Mouse (Mus musculus) heart, adult 2 months (tissue): ENCODE measurements around the gene Calm3.

Experiments
- CTCF ChIP-seq: fragments of 200-600 bp; IDR thresholded peaks from 2 replicates; pipeline ENCODE4 v1.8.1; 2022; ENCODE audit warnings: antibody characterized with exemption, mild to moderate bottlenecking, moderate library complexity
- EP300 ChIP-seq: fragments of 200-500 bp; IDR thresholded peaks from 2 replicates; pipeline ENCODE4 v1.6.1; 2011; ENCODE audit warnings: low read depth, low read length, control low read depth; ENCODE audit not compliant: insufficient read depth
- POLR2A ChIP-seq: fragments of 200-500 bp; IDR thresholded peaks from 2 replicates; pipeline ENCODE4 v1.6.1; 2011; ENCODE audit warnings: mild to moderate bottlenecking, low read depth, low read length, control low read depth; ENCODE audit not compliant: insufficient read depth

DNA sequence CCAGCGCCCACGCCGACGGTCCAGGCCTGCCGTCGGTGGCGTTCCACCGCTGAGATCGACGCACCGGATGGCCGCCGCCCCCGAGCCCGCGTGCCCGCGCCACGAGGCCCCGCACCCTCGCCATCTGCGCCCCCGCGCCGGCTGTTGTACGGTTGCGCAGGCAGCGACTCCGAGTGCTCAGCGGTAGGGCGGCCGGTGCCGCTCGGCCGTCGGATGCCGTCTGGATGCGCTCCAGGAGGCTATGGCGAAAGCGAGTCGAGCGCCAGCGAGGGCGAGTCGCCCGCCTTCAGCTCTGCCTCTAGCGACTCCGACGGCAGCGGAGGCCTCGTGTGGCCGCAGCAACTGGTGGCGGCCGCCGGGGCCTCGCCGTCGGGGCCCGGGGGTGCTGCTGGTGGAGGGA is 38.0 kb downstream of the Calm3 start:
- TF ChIP-seq CTCF: no peak
- TF ChIP-seq POLR2A: no peak
- TF ChIP-seq EP300: no peak
